Mouse (Mus musculus) CH12.LX (cell line): ENCODE results near the gene B4galt3. TPM values are rescaled to one million over a fixed set of nuclear protein-coding genes. Genes with fewer than 3 reads are reported as not detected.
A peak's percentile ranks its signal among the peaks of the same experiment; 100 is the strongest.
"Not testable (repeated sequence)": the region's sequence is repeated elsewhere in the genome, so short reads cannot be mapped to it uniquely, and the experiment has no call there.

Source experiments
- DNase-seq: peaks from one replicate; pipeline ENCODE4 v3.0.0-alpha.2; 2013; ENCODE audit errors: extremely low read depth
- H3K27ac ChIP-seq: 2 replicates; pipeline ENCODE4 v1.5.1; 2012; ENCODE audit warnings: low read depth, mild to moderate bottlenecking, control low read depth, moderate library complexity; ENCODE audit not compliant: insufficient read depth
- H3K27me3 ChIP-seq: replicated peaks from 2 replicates; pipeline ENCODE3; 2012; ENCODE audit warnings: inconsistent platforms
- H3K36me3 ChIP-seq, 2 experiments: replicated peaks in 1 of 2; 2 replicates each; pipeline versions ENCODE3 to v1.6.1; 2012; ENCODE audit warnings: inconsistent platforms in 1 of 2, low read length in 1 of 2, mild to moderate bottlenecking in 1 of 2, mixed read lengths in 1 of 2, moderate library complexity in 1 of 2; ENCODE audit not compliant: control insufficient read depth in 1 of 2, insufficient read depth in 1 of 2
- H3K4me1 ChIP-seq, 2 experiments: 2 replicates each; pipeline ENCODE4 v1.6.1; 2012; ENCODE audit warnings: inconsistent platforms in 1 of 2, moderate library complexity in 1 of 2; ENCODE audit not compliant: insufficient read depth in 2 of 2, control insufficient read depth in 1 of 2
- H3K4me2 ChIP-seq: 2 replicates; pipeline ENCODE4 v1.6.1; 2012; ENCODE audit warnings: low read depth, mild to moderate bottlenecking, control low read depth; ENCODE audit not compliant: poor library complexity, insufficient read depth, severe bottlenecking
- H3K4me3 ChIP-seq, 3 experiments: fragments of 150-350 bp in 1 of 3; sonication (generic) in 1 of 3; replicated peaks in 1 of 3; 2 replicates each; pipeline versions ENCODE3 to v1.5.1; 2011 to 2012; ENCODE audit warnings: low read depth in 2 of 3, low read length in 2 of 3, mild to moderate bottlenecking in 2 of 3, moderate library complexity in 2 of 3, control low read depth in 1 of 3, improper control_type of control experiment in 1 of 3, inconsistent platforms in 1 of 3, mixed read lengths in 1 of 3; ENCODE audit not compliant: poor library complexity in 1 of 3
- H3K79me2 ChIP-seq: replicated peaks from 2 replicates; pipeline ENCODE4 v1.6.1; 2012; ENCODE audit warnings: mild to moderate bottlenecking, moderate library complexity; ENCODE audit not compliant: control insufficient read depth, poor library complexity, insufficient read depth, severe bottlenecking; ENCODE audit errors: extremely low read depth
- H3K9ac ChIP-seq: 2 replicates; pipeline ENCODE4 v1.6.1; 2012; ENCODE audit warnings: low read depth, mild to moderate bottlenecking, control low read depth, moderate library complexity; ENCODE audit not compliant: insufficient read depth
- H3K9me3 ChIP-seq: replicated peaks from 2 replicates; pipeline ENCODE3; 2012; ENCODE audit warnings: low read length, inconsistent platforms, mixed read lengths
- BHLHE40 ChIP-seq: IDR thresholded peaks from 2 replicates; pipeline ENCODE4 v1.6.1; 2011; ENCODE audit warnings: mild to moderate bottlenecking, low read depth, low read length, improper control_type of control experiment
- CHD1 ChIP-seq: IDR thresholded peaks from 2 replicates; pipeline ENCODE4 v1.6.1; 2012; ENCODE audit warnings: low read depth, low read length, improper control_type of control experiment, inconsistent platforms
- CTCF ChIP-seq, 2 experiments: IDR thresholded peaks in 1 of 2; conservative IDR thresholded peaks in 1 of 2; 2 replicates each; pipeline ENCODE4 v1.5.1; 2011 to 2012; ENCODE audit warnings: low read depth in 2 of 2, low read length in 2 of 2, improper control_type of control experiment in 1 of 2, inconsistent platforms in 1 of 2, mild to moderate bottlenecking in 1 of 2, moderate library complexity in 1 of 2
- EP300 ChIP-seq: IDR thresholded peaks from 2 replicates; pipeline ENCODE4 v1.6.1; 2011; ENCODE audit warnings: low read length, improper control_type of control experiment
- GABPA ChIP-seq: IDR thresholded peaks from 2 replicates; pipeline ENCODE4 v1.6.1; 2012; ENCODE audit warnings: low read depth, low read length, improper control_type of control experiment, inconsistent platforms; ENCODE audit not compliant: insufficient replicate concordance
- IRF4 ChIP-seq: IDR thresholded peaks from 2 replicates; pipeline ENCODE4 v1.6.1; 2014; ENCODE audit warnings: low read depth, mild to moderate bottlenecking, inconsistent platforms, low read length, improper control_type of control experiment
- JUN ChIP-seq: IDR thresholded peaks from 2 replicates; pipeline ENCODE4 v1.6.1; 2011; ENCODE audit warnings: low read depth, mild to moderate bottlenecking, low read length, improper control_type of control experiment, moderate library complexity; ENCODE audit not compliant: insufficient read depth
- MAFK ChIP-seq: IDR thresholded peaks from 2 replicates; pipeline ENCODE4 v1.6.1; 2011; ENCODE audit warnings: low read length, improper control_type of control experiment; ENCODE audit not compliant: insufficient replicate concordance
- MXI1 ChIP-seq: IDR thresholded peaks from 2 replicates; pipeline ENCODE4 v1.6.1; 2011; ENCODE audit warnings: mild to moderate bottlenecking, low read depth, low read length, improper control_type of control experiment
- NELFE ChIP-seq: IDR thresholded peaks from 2 replicates; pipeline ENCODE4 v1.6.1; 2011; ENCODE audit warnings: low read depth, low read length, improper control_type of control experiment
- NRF1 ChIP-seq: IDR thresholded peaks from 2 replicates; pipeline ENCODE4 v1.6.1; 2014; ENCODE audit warnings: low read depth, mild to moderate bottlenecking, inconsistent platforms, low read length, improper control_type of control experiment, moderate library complexity
- PAX5 ChIP-seq: IDR thresholded peaks from 2 replicates; pipeline ENCODE4 v1.6.1; 2012; ENCODE audit warnings: low read length, inconsistent platforms, mixed read lengths
- POLR2AphosphoS2 ChIP-seq: IDR thresholded peaks from 2 replicates; pipeline ENCODE4 v1.6.1; 2011; ENCODE audit warnings: low read depth, low read length, improper control_type of control experiment
- RAD21 ChIP-seq: IDR thresholded peaks from 2 replicates; pipeline ENCODE4 v1.6.1; 2011; ENCODE audit warnings: low read depth, mild to moderate bottlenecking, low read length, improper control_type of control experiment, moderate library complexity
- RCOR1 ChIP-seq: conservative IDR thresholded peaks from 2 replicates; pipeline ENCODE4 v1.6.1; 2012; ENCODE audit warnings: low read depth, mild to moderate bottlenecking, inconsistent platforms, low read length, improper control_type of control experiment
- SIN3A ChIP-seq: IDR thresholded peaks from 2 replicates; pipeline ENCODE4 v1.6.1; 2012; ENCODE audit warnings: low read length, improper control_type of control experiment, inconsistent platforms
- TBP ChIP-seq: conservative IDR thresholded peaks from 2 replicates; pipeline ENCODE4 v1.6.1; 2011; ENCODE audit warnings: low read depth, low read length, improper control_type of control experiment
- UBTF ChIP-seq: IDR thresholded peaks from 2 replicates; pipeline ENCODE4 v1.6.1; 2012; ENCODE audit warnings: low read depth, mild to moderate bottlenecking, inconsistent platforms, low read length, improper control_type of control experiment, moderate library complexity
- ZMIZ1 ChIP-seq: IDR thresholded peaks from 2 replicates; pipeline ENCODE4 v1.6.1; 2012; ENCODE audit warnings: low read depth, mild to moderate bottlenecking, inconsistent platforms, low read length, improper control_type of control experiment
- ZNF384 ChIP-seq: IDR thresholded peaks from 2 replicates; pipeline ENCODE4 v1.6.1; 2012; ENCODE audit warnings: low read depth, low read length, improper control_type of control experiment, inconsistent platforms
- dilution Hi-C: fragments of 300-500 bp; cut with MboI; formaldehyde crosslinking; loops from 2 replicates; pipeline ENCODE4 v1.14.3; 2020; ENCODE audit warnings: low sequenced_read_pairs; ENCODE audit not compliant: extremely low pct_unique_long_range_greater_than_20kb, extremely low pct_ligation_motif_present
- in situ Hi-C: fragments of 300-500 bp; cut with MboI; formaldehyde crosslinking; loops from 3 replicates; pipeline ENCODE4 v1.14.3; 2019; ENCODE audit warnings: low sequenced_read_pairs, low pct_ligation_motif_present, low pct_unique_long_range_greater_than_20kb, mixed read lengths
- polyA plus RNA-seq: library from polyadenylated mRNA; unstranded; fragments of >175 nt; gene quantifications from 2 replicates; pipeline ENCODE4 v1.2.1, GENCODE M21; 2012; ENCODE audit warnings: low read depth; ENCODE audit not compliant: insufficient read length
- total RNA-seq, 2 experiments: library from RNA; depleted of rRNA; stranded (reverse); fragments of 300-350 nt in 1 of 2; fragments of >200 nt in 1 of 2; gene quantifications; 2 replicates each; pipeline ENCODE4 v1.2.3; 2012 to 2014

Gene B4galt3
- total and polyA plus RNA-seq, 3 experiments, result 19.3 to 27.8 (median 23.1) TPM

- Histone ChIP-seq H3K4me2 (peak overlapping the region; percentile 69; the same call in 1 of the 2 replicates), H3K9me3 (no peaks in the 10 kb centered on the region), H3K36me3 (peaks cover 3 to 11% of the 10 kb centered on the region in 2 experiments), H3K9ac (peak overlapping the region; percentile 96), H3K27me3 (no peaks in the 10 kb centered on the region), H3K4me3 (peak overlapping the region; percentile 76 to 78 (median 77)), H3K79me2 (peaks cover 16% of the 10 kb centered on the region), H3K27ac (no peak overlapping the region), H3K4me1 (peaks cover 0 to 17% of the 10 kb centered on the region in 2 experiments; a peak in 3 of 4 replicates)
- TF ChIP-seq MXI1 (peak; percentile 22; the same call in 1 of the 2 replicates), TBP (peak; percentile 81), RAD21 (no peak), SIN3A (no peak), NRF1 (no peak), CHD1 (peak; percentile 81; the same call in 1 of the 2 replicates), NELFE (0 out of 2 replicates have a peak, but pooled peaks have one; percentile 6)
- DNase-seq, result peak; percentile 24
- in situ Hi-C loops, result no loop called here
- dilution Hi-C loops, result no loop called here
Observed at GRCm38 (mm10) chr1:171295063-171295402, 24.9 kb downstream of the B4galt3 start.

- dilution Hi-C loops, result no loop called here
- H3K27ac ChIP-seq, result no peak overlapping the region
- H3K4me2 ChIP-seq, result no peak overlapping the region
- peaks cover 0 to 9% of the 10 kb centered on the region in 2 experiments; a peak in 2 of 4 replicates for H3K4me1 ChIP-seq
- in situ Hi-C loops, result no loop called here
- no peaks in the 10 kb centered on the region for H3K9me3 ChIP-seq
- no peaks in the 10 kb centered on the region for H3K36me3 ChIP-seq
- no peak overlapping the region for H3K9ac ChIP-seq
- TF ChIP-seq EP300, result no peak
- no peak for TF ChIP-seq PAX5
- no peak for TF ChIP-seq ZNF384
- no peak for TF ChIP-seq JUN
- TF ChIP-seq MXI1, result no peak
- TF ChIP-seq IRF4, result no peak
- TF ChIP-seq CHD1, result no peak
- TF ChIP-seq POLR2AphosphoS2, result no peak
- TF ChIP-seq MAFK, result no peak
- no peak for TF ChIP-seq CTCF (conservative IDR thresholded peaks at IDR 0.05 in 1 of 2, IDR thresholded peaks at IDR 0.05 in 1 of 2; ENCODE audit: low read depth in 2 of 2, low read length in 2 of 2)
- no peak for TF ChIP-seq RCOR1
- no peak for TF ChIP-seq UBTF
- no peak for TF ChIP-seq GABPA
- no peak for TF ChIP-seq BHLHE40
- TF ChIP-seq ZMIZ1, result no peak
- DNase-seq, result no peak
- H3K27me3 ChIP-seq, result no peaks in the 10 kb centered on the region
- no peak overlapping the region for H3K4me3 ChIP-seq
- H3K79me2 ChIP-seq, result peaks cover 3% of the 10 kb centered on the region; the same call in 1 of the 2 replicates
Observed at GRCm38 (mm10) chr1:171298226-171298625, 28.1 kb downstream of the B4galt3 start.

GRCm38 (mm10) chr1:171306157-171306556 is 36.0 kb downstream of the B4galt3 start:
- H3K4me3 ChIP-seq, H3K27ac ChIP-seq, H3K36me3 ChIP-seq, H3K9ac ChIP-seq, DNase-seq, H3K79me2 ChIP-seq, dilution Hi-C loops, H3K4me1 ChIP-seq, H3K4me2 ChIP-seq, H3K9me3 ChIP-seq, in situ Hi-C loops, H3K27me3 ChIP-seq: not testable (repeated sequence)
